Mouse (Mus musculus): ENCODE data around the gene Pou3f3.

- no peak for TF ChIP-seq EP300 (IDR thresholded peaks at IDR 0.05; ENCODE audit: low read depth)
- TF ChIP-seq CTCF (IDR thresholded peaks at IDR 0.05; ENCODE audit: low read depth) = no peak
These were observed 4.6 kb downstream of the Pou3f3 start for GRCm38 (mm10) chr1:42700171-42700570.

All from liver, embryonic 14.5 days (tissue).